ENCODE assay signal across 19 mouse cellular contexts in the genomic region with DNA sequence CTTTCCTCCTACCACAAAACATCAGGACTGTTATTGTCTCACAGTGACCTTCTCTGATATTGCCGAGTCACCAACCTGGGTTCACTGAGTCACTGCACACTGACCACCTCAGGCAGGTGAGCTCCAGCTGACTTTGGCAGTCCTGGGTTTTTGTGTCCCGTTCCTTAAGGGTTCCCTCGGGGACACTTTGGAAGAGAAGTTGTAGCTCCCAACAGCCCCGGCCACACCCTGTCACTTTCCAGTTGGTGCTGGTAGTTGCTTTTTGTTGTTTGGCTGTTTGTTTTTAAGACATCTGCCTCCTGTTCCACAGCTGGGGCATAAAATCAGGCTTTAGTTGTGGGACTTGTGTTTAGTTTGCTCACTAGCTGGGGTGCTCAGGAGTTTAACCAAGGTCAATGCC. TPM values are rescaled to one million over a fixed set of nuclear protein-coding genes. Genes with fewer than 3 reads are reported as not detected.
DNase-seq lines count a peak whose midpoint lies in the region; ATAC-seq and TF ChIP-seq lines count a peak whose summit lies in the region.
"Had no signal": no experiment of that assay in that cellular context is flagged by ENCODE, and none has a peak within 500 bp of the region (broad histone marks: within the 10 kb centered on the region; RNA-seq: fewer than 3 reads in every experiment).

No protein-coding gene starts in this region.

- no peak overlapping the region for H3K4me3 ChIP-seq in liver, adult 2 months (ENCODE audit: insufficient read depth, low read depth, low read length)
- H3K4me3 ChIP-seq in liver, embryonic 12.5 days, result no peak overlapping the region
- H3K4me3 ChIP-seq: embryonic facial prominence, embryonic 12.5 days; neural tube, embryonic 15.5 days; stomach, embryonic 15.5 days had no signal

- no peaks in the 10 kb centered on the region for H3K79me2 ChIP-seq in liver, adult 2 months (ENCODE audit: control insufficient read depth, insufficient read depth, low read length)

- 74% methylated on average over 4 of the region's 4 CpGs for WGBS in liver, adult 2 months
- 68% methylated on average over 4 of the region's 4 CpGs for WGBS in liver, embryonic 12.5 days (ENCODE audit: insufficient replicate concordance)

- no peaks in the 10 kb centered on the region for H3K9me3 ChIP-seq in liver, embryonic 12.5 days (replicated peaks)
- H3K9me3 ChIP-seq: embryonic facial prominence, embryonic 12.5 days; neural tube, embryonic 15.5 days; stomach, embryonic 15.5 days had no signal

- no peaks in the 10 kb centered on the region for H3K4me1 ChIP-seq in liver, adult 2 months (ENCODE audit: control insufficient read depth, insufficient read depth, low read length)
- no peaks in the 10 kb centered on the region for H3K4me1 ChIP-seq in liver, embryonic 12.5 days
- H3K4me1 ChIP-seq: neural tube, embryonic 15.5 days had no signal

- DNase-seq in gastrocnemius, adult 18-20 months (ENCODE audit: low spot score), result peak; percentile 18
- DNase-seq in gastrocnemius, postnatal 10 days, result no peak
- DNase-seq in liver, adult 2 months (ENCODE audit: extremely low read depth, low read depth, low spot score), result peak; percentile 18
- peak; percentile 40 for DNase-seq in gastrocnemius, postnatal 25 days
- peak; percentile 49 for DNase-seq in skeletal muscle tissue, adult 2 months (ENCODE audit: low read depth, low spot score)
- no peak for DNase-seq in cerebellum, postnatal 25 days
- DNase-seq: adrenal gland, adult 8-10 months; cerebellum, adult 8-10 months; kidney, adult 2 months; kidney, postnatal 14 days; lung, postnatal 14 days; midbrain, embryonic 14.5 days had no signal

- H3K27me3 ChIP-seq in liver, adult 2 months (ENCODE audit: control insufficient read depth, insufficient read depth, low read length), result no peaks in the 10 kb centered on the region
- H3K27me3 ChIP-seq in liver, embryonic 12.5 days (replicated peaks), result no peaks in the 10 kb centered on the region
- H3K27me3 ChIP-seq: embryonic facial prominence, embryonic 12.5 days; neural tube, embryonic 15.5 days; Patski; stomach, embryonic 15.5 days had no signal

- no peak overlapping the region for H3K4me2 ChIP-seq in liver, embryonic 12.5 days
- H3K4me2 ChIP-seq: embryonic facial prominence, embryonic 12.5 days; neural tube, embryonic 15.5 days; stomach, embryonic 15.5 days had no signal

- TF ChIP-seq CTCF in liver, adult 2 months (IDR thresholded peaks at IDR 0.05; ENCODE audit: low read depth, low read length), result no peak

- no peak overlapping the region for H3K9ac ChIP-seq in liver, adult 2 months (ENCODE audit: low read depth, low read length)
- no peak overlapping the region for H3K9ac ChIP-seq in liver, embryonic 12.5 days
- H3K9ac ChIP-seq: embryonic facial prominence, embryonic 12.5 days; neural tube, embryonic 15.5 days; stomach, embryonic 15.5 days had no signal

- no peak for TF ChIP-seq POLR2A in liver, adult 2 months (IDR thresholded peaks at IDR 0.05; ENCODE audit: extremely low read depth, insufficient read depth, low read length)

- no peak for ATAC-seq in liver, embryonic 12.5 days
- ATAC-seq: CD4-positive, CD25-positive, alpha-beta regulatory T cell, adult 4 months; forebrain, embryonic 16.5 days; Patski had no signal

- H3K27ac ChIP-seq in liver, adult 2 months (replicated peaks; ENCODE audit: insufficient read depth, low read depth, low read length), result no peak overlapping the region
- H3K27ac ChIP-seq in liver, embryonic 12.5 days, result no peak overlapping the region
- H3K27ac ChIP-seq: embryonic facial prominence, embryonic 12.5 days; neural tube, embryonic 15.5 days; stomach, embryonic 15.5 days had no signal

- no peaks in the 10 kb centered on the region for H3K36me3 ChIP-seq in liver, adult 2 months (ENCODE audit: control insufficient read depth, insufficient read depth, low read length)
- H3K36me3 ChIP-seq in liver, embryonic 12.5 days, result no peaks in the 10 kb centered on the region
- H3K36me3 ChIP-seq: embryonic facial prominence, embryonic 12.5 days; neural tube, embryonic 15.5 days; stomach, embryonic 15.5 days had no signal

RNA-seq across cellular contexts. Expression of a gene that starts 39.1 kb away (rescaled TPM):
- 1 to 10 TPM; 1.1 to 1.4 TPM for total RNA-seq in gastrocnemius, adult 18-20 months (2021)
- total RNA-seq in gastrocnemius, postnatal 10 days (2021), result 1 to 10 TPM; 5.4 to 6.3 TPM
- 1.4 and 1.7 TPM in 2 replicates for total RNA-seq in liver, adult 2 months (2014; rRNA removed)
- 0.56 and 0.60 TPM in 2 replicates for polyA plus RNA-seq in liver, adult 2 months (2012; rRNA removed)
- polyA plus RNA-seq in liver, embryonic 12.5 days (2016; fragmentation: Nextera tagmentation; extraction: Ambion mirVana), result 1.4 TPM in 2 replicates
- total RNA-seq in gastrocnemius, postnatal 25 days (2021), result 1 to 10 TPM; 1.9 to 2.4 TPM
- polyA plus RNA-seq: CD4-positive, CD25-positive, alpha-beta regulatory T cell, adult 4 months had no signal

Comparison
In these comparisons a context has a peak if more than half of its experiments do, and no peak if none do; other contexts are left out.
1. DNase-seq: peak in gastrocnemius, adult 18-20 months (single experiment), liver, adult 2 months (single experiment), gastrocnemius, postnatal 25 days (single experiment) and skeletal muscle tissue, adult 2 months (single experiment); none in gastrocnemius, postnatal 10 days (single experiment) and cerebellum, postnatal 25 days (0 of 2).